8 mouse cellular contexts compared by ENCODE assay signal in the genomic region with DNA sequence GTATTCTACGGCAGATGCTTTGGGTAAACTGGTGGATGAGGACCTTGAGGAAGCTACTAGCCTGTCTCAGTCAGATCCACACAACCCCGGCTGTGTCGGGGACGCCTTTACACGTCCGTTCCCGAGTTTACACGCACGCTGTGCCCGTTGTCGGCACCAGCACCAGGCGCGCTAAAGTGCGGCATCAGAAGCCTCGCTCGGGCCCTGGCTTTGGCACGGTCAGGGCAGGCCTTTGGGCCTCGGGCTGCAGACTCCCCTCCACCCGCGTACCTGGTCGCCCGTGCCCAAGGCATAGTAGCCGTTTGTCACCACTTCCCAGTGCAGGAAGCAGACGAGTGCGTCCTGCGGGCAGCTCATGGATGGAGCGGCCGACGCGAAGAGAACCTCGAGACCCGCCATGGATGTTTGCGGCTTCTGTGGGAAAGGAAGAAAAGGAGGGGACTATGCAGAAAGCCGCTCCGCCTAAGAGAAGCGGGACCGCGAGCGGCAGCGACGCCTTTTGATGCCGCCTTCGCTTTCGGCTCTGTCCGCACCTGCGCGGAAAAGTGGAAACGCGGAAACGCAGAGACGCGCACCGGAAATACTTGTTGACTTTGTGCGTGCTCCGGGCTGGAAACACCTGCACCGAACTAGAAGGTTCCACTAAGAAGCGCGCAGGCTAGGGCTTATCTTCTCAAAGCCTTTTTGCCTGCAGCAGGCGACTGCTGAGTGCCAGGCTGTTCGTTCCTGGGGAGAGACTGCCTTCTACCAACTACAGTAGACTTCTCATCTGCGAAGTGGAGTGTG. TPM values are rescaled to one million over a fixed set of nuclear protein-coding genes. Genes with fewer than 3 reads are reported as not detected.
DNase-seq lines count a peak whose midpoint lies in the region; ATAC-seq lines count a peak whose summit lies in the region.

No protein-coding gene starts in this region.

- no peaks in the 10 kb centered on the region for H3K36me3 ChIP-seq in intestine, embryonic 14.5 days (ENCODE audit: control insufficient read depth, insufficient read depth, low read length)

- no peaks in the 10 kb centered on the region for H3K9me3 ChIP-seq in intestine, embryonic 14.5 days (ENCODE audit: control insufficient read depth, low read length)

- peak overlapping the region; percentile 57; the same call in 1 of the 2 replicates for H3K27ac ChIP-seq in intestine, embryonic 14.5 days (ENCODE audit: low read depth)

- H3K4me1 ChIP-seq in intestine, embryonic 14.5 days (replicated peaks; ENCODE audit: control insufficient read depth, insufficient read depth, low read length), result peaks cover 14% of the 10 kb centered on the region

- WGBS in intestine, embryonic 14.5 days, result under 1% methylated on average over 61 of the region's 61 CpGs

- H3K4me2 ChIP-seq in intestine, embryonic 14.5 days (ENCODE audit: low read length), result peak overlapping the region; percentile 52

- H3K9ac ChIP-seq in intestine, embryonic 14.5 days (ENCODE audit: low read length), result peak overlapping the region; percentile 81

- H3K27me3 ChIP-seq in intestine, embryonic 14.5 days (replicated peaks; ENCODE audit: control insufficient read depth, insufficient read depth, low read length), result 0 out of 2 replicates have a peak, but pooled peaks cover 3% of the 10 kb centered on the region

- H3K4me3 ChIP-seq in intestine, embryonic 14.5 days (ENCODE audit: low read depth, low read length), result peak overlapping the region; percentile 95

- ATAC-seq in intestine, embryonic 14.5 days (replicated peaks; ENCODE audit: low FRiP score, low TSS enrichment, low read depth), result peak; percentile 87

- intact Hi-C loops in gastrocnemius, postnatal 14 days (cut with DNase I; ENCODE audit: low total_unique reads), result loop anchor here (10.0 kb wide), 1 partner anchor 246 kb away; the partner anchor contains the start of gene Nsfl1c
- intact Hi-C loops in left cerebral cortex, postnatal 14 days (cut with DNase I), result loop anchor here (1.0 kb wide), 1 partner anchor 247 kb away; the partner anchor contains the start of gene Nsfl1c

- DNase-seq in adrenal gland, adult (ENCODE audit: inconsistent age in 2 of 2, low spot score in 1 of 2), result peak; percentile 88 to 96
- DNase-seq in embryo, embryonic 10.5 days (ENCODE audit: low spot score), result peak; percentile 93
- DNase-seq in gastrocnemius, postnatal 14 days, result peak; percentile 82
- peak; percentile 90 for DNase-seq in intestine, embryonic 14.5 days (ENCODE audit: low spot score)
- peak; percentile 91 to 94 for DNase-seq in left cerebral cortex, postnatal 14 days (ENCODE audit: low spot score in 2 of 2)
- DNase-seq in mesoderm, embryonic 11.5 days (ENCODE audit: low read depth, low spot score), result peak; percentile 84
- peak; percentile 81 to 85 for DNase-seq in right cerebral cortex, postnatal 36 days (ENCODE audit: low spot score in 2 of 2)
- DNase-seq in yolk sac, embryonic 10.5 days (ENCODE audit: low spot score), result peak; percentile 82

RNA-seq across cellular contexts. Expression of gene Psmf1, which starts 3.1 kb away (rescaled TPM):
- 10 to 100 TPM; 22.6 to 22.8 TPM for total RNA-seq in gastrocnemius, postnatal 14 days (2021)
- polyA plus RNA-seq in intestine, embryonic 14.5 days (2014; fragmentation: Nextera tagmentation; extraction: Ambion mirVana), result 44.3 and 44.6 TPM in 2 replicates
- 10 to 100 TPM; 43.4 to 44.5 TPM for total RNA-seq in left cerebral cortex, postnatal 14 days (2021)

RNA-seq across cellular contexts. Expression of gene Tmem74b, which starts 39.1 kb away (rescaled TPM):
- total RNA-seq in gastrocnemius, postnatal 14 days (2021), result 1 to 10 TPM in 1 of 2 experiments, under 1 TPM in 1; 0.66 to 1.1 TPM
- 2.3 and 2.7 TPM in 2 replicates for polyA plus RNA-seq in intestine, embryonic 14.5 days (2014; fragmentation: Nextera tagmentation; extraction: Ambion mirVana)
- total RNA-seq in left cerebral cortex, postnatal 14 days (2021), result 1 to 10 TPM; 6.8 to 8.1 TPM

Comparison
In these comparisons a context has a peak if more than half of its experiments do, and no peak if none do; other contexts are left out.
1. Peak in every context shown above with its lines: DNase-seq, ATAC-seq, H3K4me3 ChIP-seq and H3K27ac ChIP-seq.